Mouse (Mus musculus): Measurements from ENCODE around the gene Dbi. TPM values are rescaled to one million over a fixed set of nuclear protein-coding genes. Genes with fewer than 3 reads are reported as not detected.

Dbi gene
- total and polyA plus RNA-seq, 2 experiments from 2014 or later = 540 to 1,809 TPM

- Histone ChIP-seq H3K4me1 (ENCODE audit: insufficient read depth, low read length) (peaks cover 7% of the 10 kb centered on the region; the same call in 1 of the 2 replicates), H3K4me2 (ENCODE audit: low read depth, low read length, poor library complexity, severe bottlenecking) (no peak overlapping the region), H3K9me3 (ENCODE audit: low read length) (no peaks in the 10 kb centered on the region), H3K36me3 (ENCODE audit: insufficient read depth, low read length) (no peaks in the 10 kb centered on the region), H3K4me3 (ENCODE audit: low read depth, low read length) (no peak overlapping the region), H3K27ac (ENCODE audit: low read depth, low read length) (no peak overlapping the region), H3K27me3 (ENCODE audit: insufficient read depth, low read length) (peaks cover 7% of the 10 kb centered on the region; the same call in 1 of the 2 replicates), H3K9ac (replicated peaks; ENCODE audit: low read length, poor library complexity, severe bottlenecking) (no peak overlapping the region)
- no peak for ATAC-seq (ENCODE audit: low FRiP score)
- 40% methylated on average over 4 of the region's 4 CpGs for WGBS
- TF ChIP-seq CTCF (IDR thresholded peaks at IDR 0.05) = no peak
- no peak for DNase-seq (ENCODE audit: low spot score)
Measured at GRCm38 (mm10) chr1:120074307-120074702, 46.6 kb downstream of the Dbi start.

GRCm38 (mm10) chr1:120073519-120074306, 47.2 kb downstream of the Dbi start, which contains the start of gene Tmem37:
Gene Tmem37 (minus strand): TSS chr1:120074074.
- no peaks in the 10 kb centered on the region for H3K9me3 ChIP-seq (ENCODE audit: low read length)
- H3K4me2 ChIP-seq (ENCODE audit: low read depth, low read length, poor library complexity, severe bottlenecking) = peak within 1 kb of the TSS; percentile 63
- peaks cover 7% of the 10 kb centered on the region; the same call in 1 of the 2 replicates for H3K4me1 ChIP-seq (ENCODE audit: insufficient read depth, low read length)
- no peak within 1 kb of the TSS for H3K27ac ChIP-seq (ENCODE audit: low read depth, low read length)
- ATAC-seq (ENCODE audit: low FRiP score) = peak; percentile 68; the same call in 1 of the 2 replicates
- TF ChIP-seq CTCF (IDR thresholded peaks at IDR 0.05) = no peak
- 0 out of 2 replicates have a peak within 1 kb of the TSS, but pooled peaks have one; percentile 39 for H3K9ac ChIP-seq (replicated peaks; ENCODE audit: low read length, poor library complexity, severe bottlenecking)
- H3K36me3 ChIP-seq (ENCODE audit: insufficient read depth, low read length) = no peaks in the 10 kb centered on the region
- peaks cover 7% of the 10 kb centered on the region; the same call in 1 of the 2 replicates for H3K27me3 ChIP-seq (ENCODE audit: insufficient read depth, low read length)
- peak; percentile 30 for DNase-seq (ENCODE audit: low spot score)
- 4% methylated on average over 37 of the region's 40 CpGs for WGBS
- H3K4me3 ChIP-seq (ENCODE audit: low read depth, low read length) = peak within 1 kb of the TSS; percentile 39

- no peaks in the 10 kb centered on the region for H3K36me3 ChIP-seq (ENCODE audit: insufficient read depth, low read length)
- H3K27ac ChIP-seq (ENCODE audit: low read depth, low read length) = no peak overlapping the region
- no peak for DNase-seq (ENCODE audit: low spot score)
- peaks cover 7% of the 10 kb centered on the region; the same call in 1 of the 2 replicates for H3K27me3 ChIP-seq (ENCODE audit: insufficient read depth, low read length)
- no peak overlapping the region for H3K9ac ChIP-seq (replicated peaks; ENCODE audit: low read length, poor library complexity, severe bottlenecking)
- no peak for ATAC-seq (ENCODE audit: low FRiP score)
- H3K9me3 ChIP-seq (ENCODE audit: low read length) = no peaks in the 10 kb centered on the region
- TF ChIP-seq CTCF (IDR thresholded peaks at IDR 0.05) = no peak
- WGBS = 15% methylated on average over 16 of the region's 16 CpGs
- peak overlapping the region; percentile 39; the same call in 1 of the 2 replicates for H3K4me3 ChIP-seq (ENCODE audit: low read depth, low read length)
- H3K4me2 ChIP-seq (ENCODE audit: low read depth, low read length, poor library complexity, severe bottlenecking) = peak overlapping the region; percentile 63
- H3K4me1 ChIP-seq (ENCODE audit: insufficient read depth, low read length) = peaks cover 7% of the 10 kb centered on the region; the same call in 1 of the 2 replicates
Measured at GRCm38 (mm10) chr1:120072900-120073299, 48.0 kb downstream of the Dbi start.

- Histone ChIP-seq H3K9ac (replicated peaks; ENCODE audit: low read length, poor library complexity, severe bottlenecking) (no peak overlapping the region), H3K4me2 (ENCODE audit: low read depth, low read length, poor library complexity, severe bottlenecking) (no peak overlapping the region), H3K27me3 (ENCODE audit: insufficient read depth, low read length) (peaks cover 7% of the 10 kb centered on the region; the same call in 1 of the 2 replicates), H3K4me3 (ENCODE audit: low read depth, low read length) (no peak overlapping the region), H3K27ac (ENCODE audit: low read depth, low read length) (no peak overlapping the region), H3K9me3 (ENCODE audit: low read length) (no peaks in the 10 kb centered on the region), H3K4me1 (ENCODE audit: insufficient read depth, low read length) (peaks cover 7% of the 10 kb centered on the region; the same call in 1 of the 2 replicates), H3K36me3 (ENCODE audit: insufficient read depth, low read length) (no peaks in the 10 kb centered on the region)
- DNase-seq (ENCODE audit: low spot score) (no peak), ATAC-seq (ENCODE audit: low FRiP score) (no peak)
- WGBS = 94% methylated on average over 4 of the region's 4 CpGs
- TF ChIP-seq CTCF (IDR thresholded peaks at IDR 0.05) = no peak
Measured at GRCm38 (mm10) chr1:120071133-120071532, 49.7 kb downstream of the Dbi start.

GRCm38 (mm10) chr1:120070168-120070567, 50.7 kb downstream of the Dbi start:
- no peak for TF ChIP-seq CTCF (IDR thresholded peaks at IDR 0.05)
- H3K36me3 ChIP-seq (ENCODE audit: insufficient read depth, low read length) = no peaks in the 10 kb centered on the region
- ATAC-seq (ENCODE audit: low FRiP score) = no peak
- no peak overlapping the region for H3K27ac ChIP-seq (ENCODE audit: low read depth, low read length)
- H3K27me3 ChIP-seq (ENCODE audit: insufficient read depth, low read length) = peaks cover 7% of the 10 kb centered on the region; the same call in 1 of the 2 replicates
- H3K4me1 ChIP-seq (ENCODE audit: insufficient read depth, low read length) = peaks cover 7% of the 10 kb centered on the region; the same call in 1 of the 2 replicates
- no peak overlapping the region for H3K9ac ChIP-seq (replicated peaks; ENCODE audit: low read length, poor library complexity, severe bottlenecking)
- DNase-seq (ENCODE audit: low spot score) = no peak
- no peak overlapping the region for H3K4me2 ChIP-seq (ENCODE audit: low read depth, low read length, poor library complexity, severe bottlenecking)
- no peak overlapping the region for H3K4me3 ChIP-seq (ENCODE audit: low read depth, low read length)
- WGBS = 71% methylated on average over 6 of the region's 6 CpGs
- no peaks in the 10 kb centered on the region for H3K9me3 ChIP-seq (ENCODE audit: low read length)

- ATAC-seq (ENCODE audit: low FRiP score) (no peak), DNase-seq (ENCODE audit: low spot score) (no peak)
- H3K4me1 ChIP-seq (ENCODE audit: insufficient read depth, low read length) = peaks cover 7% of the 10 kb centered on the region; the same call in 1 of the 2 replicates
- peaks cover 7% of the 10 kb centered on the region; the same call in 1 of the 2 replicates for H3K27me3 ChIP-seq (ENCODE audit: insufficient read depth, low read length)
- H3K9ac ChIP-seq (replicated peaks; ENCODE audit: low read length, poor library complexity, severe bottlenecking) = no peak overlapping the region
- H3K4me3 ChIP-seq (ENCODE audit: low read depth, low read length) = no peak overlapping the region
- H3K4me2 ChIP-seq (ENCODE audit: low read depth, low read length, poor library complexity, severe bottlenecking) = no peak overlapping the region
- H3K9me3 ChIP-seq (ENCODE audit: low read length) = no peaks in the 10 kb centered on the region
- no peaks in the 10 kb centered on the region for H3K36me3 ChIP-seq (ENCODE audit: insufficient read depth, low read length)
- WGBS = 82% methylated on average over 5 of the region's 5 CpGs
- H3K27ac ChIP-seq (ENCODE audit: low read depth, low read length) = no peak overlapping the region
- TF ChIP-seq CTCF (IDR thresholded peaks at IDR 0.05) = no peak
Measured at GRCm38 (mm10) chr1:120069120-120069519, 51.8 kb downstream of the Dbi start.

Measured in midbrain, postnatal 0 days (tissue).